Mouse (Mus musculus): ENCODE results near the gene Thbs4. TPM values are rescaled to one million over a fixed set of nuclear protein-coding genes. Genes with fewer than 3 reads are reported as not detected.

Thbs4 gene
- polyA plus RNA-seq, 1 experiment, result 1.8 TPM

Other genes starting within 250 kb of the Thbs4 start
- not detected in 2 replicates for gene Spz1, start 218.6 kb downstream of the Thbs4 start, polyA plus RNA-seq (2012; rRNA removed)
- 9.2 and 19.8 TPM in 2 replicates for gene Serinc5, start 183.7 kb downstream of the Thbs4 start, polyA plus RNA-seq (2012; rRNA removed)
- gene Mtx3, start 49.9 kb upstream of the Thbs4 start, polyA plus RNA-seq (2012; rRNA removed), result 2.5 and 5.3 TPM in 2 replicates